Mouse (Mus musculus) megakaryocyte, embryonic 14.5 days (primary cell): ENCODE data around the gene Tox3.

Experiments used
- FLI1 ChIP-seq: IDR thresholded peaks from 2 replicates; pipeline ENCODE4 v1.6.1; 2012; ENCODE audit warnings: low read length, inconsistent platforms, mixed read lengths
- GATA1 ChIP-seq: IDR thresholded peaks from 3 replicates; pipeline ENCODE4 v1.6.1; 2012; ENCODE audit warnings: mixed read lengths, low read length, inconsistent platforms, borderline replicate concordance

DNA sequence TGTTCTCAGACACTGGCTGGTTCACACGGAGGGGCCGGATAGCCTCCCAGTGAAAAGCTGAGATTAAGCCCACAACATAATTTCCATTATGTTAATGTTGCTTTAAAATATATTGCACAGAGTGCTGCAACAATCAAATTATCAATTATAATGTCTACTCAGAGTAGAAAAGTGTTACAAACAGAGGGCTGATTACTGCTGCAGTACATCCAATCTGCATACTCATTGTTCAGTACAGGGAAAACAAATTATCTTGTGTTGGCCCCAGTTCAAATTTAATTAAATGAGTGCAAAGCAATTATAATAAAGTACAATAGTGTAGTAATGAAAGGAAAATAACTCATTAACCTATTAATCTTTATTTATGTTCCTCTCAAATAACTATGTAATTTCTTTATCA, 44.5 kb upstream of the Tox3 start:
- TF ChIP-seq GATA1 = no peak
- TF ChIP-seq FLI1 = no peak
